Mouse (Mus musculus): ENCODE results near the gene Kcnma1.

Kcnma1 gene

GRCm38 (mm10) chr14:23782845-23783609, 231.3 kb downstream of the Kcnma1 start:
- peak; percentile 87 for DNase-seq (ENCODE audit: low read depth, low spot score)

DNA sequence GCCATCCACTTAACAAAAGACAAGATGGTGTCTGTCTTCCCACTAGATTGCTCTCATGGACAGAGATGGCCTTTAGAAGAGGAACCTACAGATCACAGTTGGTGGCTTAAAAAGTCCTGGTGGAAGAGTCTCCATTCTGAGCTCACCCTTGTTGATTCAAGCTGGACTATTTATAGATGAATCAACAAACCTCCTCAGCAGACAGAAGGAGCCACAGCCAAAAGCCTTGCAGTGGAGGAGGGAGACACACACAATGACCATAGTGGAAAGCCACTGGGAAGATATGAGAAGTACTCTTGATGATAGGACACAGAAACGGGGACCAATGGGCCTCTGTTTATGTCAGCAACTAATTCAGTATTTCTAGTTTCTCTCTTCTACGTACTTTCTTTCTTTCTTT, 239.7 kb downstream of the Kcnma1 start:
- DNase-seq (ENCODE audit: low read depth, low spot score), result peak; percentile 57

- no peak for DNase-seq (ENCODE audit: low read depth, low spot score)
Measured at GRCm38 (mm10) chr14:23772685-23773084, 241.6 kb downstream of the Kcnma1 start.

- DNase-seq (ENCODE audit: low read depth, low spot score), result no peak
Measured at GRCm38 (mm10) chr14:23771794-23772193, 242.5 kb downstream of the Kcnma1 start.

GRCm38 (mm10) chr14:23762471-23762870, 251.8 kb downstream of the Kcnma1 start:
- DNase-seq (ENCODE audit: low read depth, low spot score), result no peak

DNA sequence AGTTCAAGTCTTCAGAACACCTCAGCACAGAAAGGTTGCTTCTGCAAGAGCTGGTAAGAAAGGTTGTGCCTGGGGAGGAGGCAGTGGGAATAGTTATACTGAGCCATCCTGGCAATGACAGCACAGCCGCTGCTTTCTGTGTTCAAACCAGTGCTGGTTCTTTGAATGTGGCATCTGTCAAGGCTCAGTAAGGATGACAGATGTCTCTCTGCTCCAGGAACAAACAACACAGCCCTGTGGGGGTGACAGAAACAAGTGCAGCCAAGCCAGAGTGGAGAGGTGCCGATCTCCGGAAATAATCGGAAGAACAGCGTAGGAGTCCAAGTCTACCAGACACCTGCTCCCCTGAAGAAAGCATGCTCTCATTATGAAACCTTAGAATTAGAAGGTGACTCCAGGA, 254.7 kb downstream of the Kcnma1 start:
- DNase-seq (ENCODE audit: low read depth, low spot score), result peak; percentile 85

DNA sequence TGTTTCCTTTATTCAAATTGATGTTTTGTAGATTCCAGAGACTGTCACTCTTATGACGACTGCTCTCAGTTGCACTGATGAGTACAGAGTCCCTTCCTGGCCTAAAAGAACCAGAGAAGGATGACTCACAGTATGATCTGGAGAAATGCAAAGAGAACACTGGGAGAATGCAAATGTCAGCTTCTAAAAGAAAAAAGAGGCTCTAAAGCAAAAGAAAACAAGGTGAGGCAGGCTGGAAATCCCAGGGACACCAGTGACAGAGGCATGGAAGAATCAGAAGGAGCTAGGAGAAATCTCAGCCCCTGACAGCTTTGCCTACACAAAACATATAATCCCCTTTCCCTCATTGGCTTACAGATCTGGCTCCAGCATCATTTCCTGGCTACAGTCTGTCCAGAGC, 255.9 kb downstream of the Kcnma1 start:
- DNase-seq (ENCODE audit: low read depth, low spot score), result peak; percentile 82

GRCm38 (mm10) chr14:23748011-23748410, 266.3 kb downstream of the Kcnma1 start:
- DNase-seq (ENCODE audit: low read depth, low spot score), result no peak

DNA sequence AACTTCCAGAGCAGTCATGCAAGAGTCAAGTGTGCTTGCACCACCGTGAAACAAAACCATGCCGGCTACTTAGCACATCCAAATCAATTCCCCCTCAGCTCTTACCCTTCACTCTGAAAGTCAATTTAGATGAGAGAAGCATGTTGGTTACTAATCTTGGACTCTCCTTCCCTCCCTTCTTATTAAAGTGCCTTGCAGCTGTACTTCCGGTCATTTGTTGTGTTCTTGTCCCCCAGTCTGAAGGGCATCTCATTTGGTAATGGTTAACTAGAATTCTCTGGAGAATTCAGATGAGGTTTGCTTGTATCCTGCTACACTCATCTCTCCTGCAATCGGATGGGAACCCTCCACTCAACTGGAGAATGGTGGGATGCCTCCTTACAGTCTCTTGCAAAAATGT, 267.3 kb downstream of the Kcnma1 start:
- DNase-seq (ENCODE audit: low read depth, low spot score), result no peak

GRCm38 (mm10) chr14:23741531-23741930, 272.8 kb downstream of the Kcnma1 start:
- DNase-seq (ENCODE audit: low read depth, low spot score), result no peak

GRCm38 (mm10) chr14:23734200-23734599, 280.1 kb downstream of the Kcnma1 start:
- no peak for DNase-seq (ENCODE audit: low read depth, low spot score)

GRCm38 (mm10) chr14:23729377-23729776, 284.9 kb downstream of the Kcnma1 start:
- DNase-seq (ENCODE audit: low read depth, low spot score), result no peak

- no peak for DNase-seq (ENCODE audit: low read depth, low spot score)
Measured at GRCm38 (mm10) chr14:23723701-23724430, 290.4 kb downstream of the Kcnma1 start.

DNA sequence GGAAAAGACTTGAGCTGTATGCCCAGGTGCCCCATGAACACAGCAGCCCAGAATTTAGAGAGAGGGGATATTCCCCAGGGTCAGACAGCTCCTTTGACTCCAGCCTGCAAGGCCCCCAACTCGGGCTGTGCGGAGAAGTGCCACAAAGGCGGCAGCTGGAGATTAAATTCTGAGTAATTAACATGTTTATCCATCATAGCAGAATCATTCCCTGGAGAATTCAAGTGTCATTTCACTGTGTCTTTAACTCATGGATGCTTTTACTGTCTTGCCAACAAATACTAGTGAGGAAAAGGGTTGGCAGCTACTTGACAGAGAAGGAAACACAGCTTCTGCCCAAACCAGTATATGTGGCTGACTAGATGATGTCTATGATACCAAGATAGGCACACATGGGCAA, 295.0 kb downstream of the Kcnma1 start:
- no peak for DNase-seq (ENCODE audit: low read depth, low spot score)

GRCm38 (mm10) chr14:23718667-23719066, 295.6 kb downstream of the Kcnma1 start:
- peak; percentile 74 for DNase-seq (ENCODE audit: low read depth, low spot score)

DNA sequence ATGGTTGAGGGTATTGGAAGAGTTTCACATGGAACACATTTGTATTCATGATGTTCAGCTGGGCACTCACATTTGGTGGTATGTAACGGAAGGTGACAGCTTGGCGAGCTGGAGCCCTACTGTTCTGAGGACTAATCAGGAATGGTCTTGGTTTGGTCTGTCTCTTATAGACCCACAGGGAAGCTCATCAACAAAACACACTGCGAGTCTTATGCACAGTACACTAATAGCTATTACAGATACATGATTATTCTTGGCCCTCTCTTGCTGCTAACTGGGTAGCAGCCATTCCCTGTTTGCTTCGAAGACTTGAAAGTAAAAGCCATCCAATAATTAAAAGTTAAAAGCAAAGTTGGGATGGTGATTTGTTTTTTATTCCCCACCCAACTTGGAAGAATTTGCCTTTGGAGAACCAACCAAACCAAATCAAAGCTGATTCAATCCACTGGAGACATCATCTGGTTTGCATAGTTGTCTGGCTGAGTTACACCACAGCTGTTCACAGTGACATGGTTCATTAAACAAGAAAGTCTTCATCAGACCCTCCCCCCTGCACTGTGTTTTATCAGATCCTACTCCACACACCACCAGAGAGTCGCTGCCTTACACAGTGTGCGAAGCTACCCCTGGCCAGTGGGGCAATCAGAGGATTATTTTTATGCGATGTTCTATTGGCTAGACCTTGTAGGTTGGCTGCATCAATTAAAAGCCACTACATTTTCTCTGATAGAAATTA, 299.7 kb downstream of the Kcnma1 start:
- no peak for DNase-seq (ENCODE audit: low read depth, low spot score)

- no peak for DNase-seq (ENCODE audit: low read depth, low spot score)
Measured at GRCm38 (mm10) chr14:23712891-23713290, 301.4 kb downstream of the Kcnma1 start.

DNA sequence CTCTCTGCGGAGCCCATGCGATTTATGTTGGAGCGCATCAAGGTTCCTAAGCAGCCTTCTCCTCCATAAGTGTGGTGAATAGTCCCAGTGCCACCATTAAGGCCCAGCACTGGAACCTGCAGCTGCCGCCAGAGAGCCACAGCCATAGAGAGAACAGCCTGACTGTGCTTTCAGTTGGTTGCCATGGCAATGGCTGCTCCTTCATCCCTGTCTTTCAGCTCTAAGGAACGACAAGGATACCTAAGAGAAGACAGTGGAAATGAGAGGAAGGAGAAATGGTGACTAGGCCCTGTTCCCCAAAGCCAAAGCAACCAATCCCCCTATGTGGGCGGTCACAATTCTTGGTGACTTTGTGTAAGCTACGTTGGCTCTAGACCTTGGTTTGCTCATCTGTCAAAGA, 303.3 kb downstream of the Kcnma1 start:
- DNase-seq (ENCODE audit: low read depth, low spot score), result peak; percentile 76

DNA sequence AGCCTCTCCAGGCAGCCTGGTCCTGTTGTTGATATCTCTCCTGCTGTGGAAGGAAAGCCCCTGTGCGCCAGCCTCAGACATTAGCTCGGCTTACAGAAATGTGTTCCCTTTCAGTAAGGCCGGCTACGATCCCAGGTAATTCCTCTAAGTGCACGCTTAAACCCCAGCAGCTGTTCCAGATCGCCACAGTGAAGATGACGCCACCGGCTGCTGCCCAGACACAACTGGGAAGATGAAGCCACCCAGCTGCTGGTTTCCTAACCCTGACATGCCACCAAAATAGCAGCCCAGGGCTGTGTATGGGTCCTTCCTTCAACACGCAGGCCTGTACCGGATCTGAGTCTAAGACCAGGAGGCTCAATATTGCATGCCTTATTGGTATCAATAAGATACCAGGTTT, 307.5 kb downstream of the Kcnma1 start:
- no peak for DNase-seq (ENCODE audit: low read depth, low spot score)

GRCm38 (mm10) chr14:23705647-23706046, 308.6 kb downstream of the Kcnma1 start:
- DNase-seq (ENCODE audit: low read depth, low spot score), result peak; percentile 69

- no peak for DNase-seq (ENCODE audit: low read depth, low spot score)
Measured at GRCm38 (mm10) chr14:23704303-23704702, 310.0 kb downstream of the Kcnma1 start.

DNA sequence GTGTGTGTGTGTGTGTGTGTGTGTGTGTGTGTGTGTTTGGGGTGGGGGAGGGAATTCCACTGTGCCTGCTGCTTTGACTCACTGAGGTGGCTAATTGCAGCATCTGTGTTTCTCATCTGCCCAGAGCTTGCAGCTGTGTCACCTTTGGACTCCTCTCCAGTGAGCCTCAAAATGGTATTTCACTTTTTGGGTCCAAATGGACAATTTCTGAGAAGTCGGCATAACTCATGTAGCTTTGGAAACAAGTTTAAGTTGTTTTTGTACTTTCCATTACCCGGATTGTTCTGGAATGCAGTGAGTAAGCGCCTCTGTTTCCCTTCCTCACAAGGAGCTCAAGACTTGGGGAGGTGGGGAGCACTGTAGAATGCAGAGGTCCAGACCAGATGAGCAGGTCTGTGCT, 317.9 kb downstream of the Kcnma1 start:
- no peak for DNase-seq (ENCODE audit: low read depth, low spot score)
